Mouse (Mus musculus) C2C12 (cell line): Measurements from ENCODE around the gene Rnf26. TPM values are rescaled to one million over a fixed set of nuclear protein-coding genes. Genes with fewer than 3 reads are reported as not detected.
A peak's percentile ranks its signal among the peaks of the same experiment; 100 is the strongest.

ENCODE experiments used
- H3K27me3 ChIP-seq: one replicate; pipeline ENCODE4 v1.6.1; 2011; ENCODE audit not compliant: control insufficient read depth, insufficient read depth, insufficient read length
- H3K36me3 ChIP-seq: one replicate; pipeline ENCODE4 v1.6.1; 2011; ENCODE audit not compliant: control insufficient read depth, insufficient read depth
- H3K4me3 ChIP-seq: one replicate; pipeline ENCODE4 v1.5.1; 2011; ENCODE audit warnings: mild to moderate bottlenecking, control low read depth; ENCODE audit not compliant: poor library complexity, insufficient read depth, severe bottlenecking
- H3K79me2 ChIP-seq: one replicate; pipeline ENCODE4 v1.6.1; 2011; ENCODE audit not compliant: control insufficient read depth, insufficient read depth
- H3K79me3 ChIP-seq: one replicate; pipeline ENCODE4 v1.6.1; 2011; ENCODE audit warnings: low read depth, control low read depth
- H3ac ChIP-seq: one replicate; pipeline ENCODE3; 2011; ENCODE audit warnings: low read depth; ENCODE audit not compliant: control insufficient read depth, insufficient read length
- CEBPB ChIP-seq: IDR thresholded peaks from one replicate; pipeline ENCODE4 v1.6.1; 2011; ENCODE audit warnings: low read depth, mild to moderate bottlenecking, control low read depth, moderate library complexity
- CTCF ChIP-seq: IDR thresholded peaks from one replicate; pipeline ENCODE4 v1.5.1; 2011; ENCODE audit not compliant: control insufficient read depth, insufficient read depth, insufficient read length
- FOSL1 ChIP-seq: IDR thresholded peaks from one replicate; pipeline ENCODE4 v1.8.0; 2011; ENCODE audit warnings: mild to moderate bottlenecking, low read length; ENCODE audit not compliant: poor library complexity, insufficient read depth, severe bottlenecking
- MAX ChIP-seq: IDR thresholded peaks from one replicate; pipeline ENCODE4 v1.6.1; 2011; ENCODE audit warnings: mild to moderate bottlenecking, control low read depth
- MYOD1 ChIP-seq: IDR thresholded peaks from one replicate; pipeline ENCODE4 v1.6.1; 2011; ENCODE audit warnings: low read depth; ENCODE audit not compliant: control insufficient read depth, insufficient read length
- MYOG ChIP-seq: IDR thresholded peaks from one replicate; pipeline ENCODE4 v1.6.1; 2011; ENCODE audit not compliant: control insufficient read depth, insufficient read length; ENCODE audit errors: extremely low read depth
- USF1 ChIP-seq: IDR thresholded peaks from one replicate; pipeline ENCODE4 v1.6.1; 2011; ENCODE audit warnings: low read depth, mild to moderate bottlenecking, control low read depth, moderate library complexity
- polyA plus RNA-seq: library from polyadenylated mRNA; unstranded; fragments of >200 nt; fragmentation: generic; extraction: Trizol; gene quantifications from one replicate; pipeline ENCODE4 v1.2.1, GENCODE M21; 2012; ENCODE audit warnings: missing spikeins

Rnf26 gene
- polyA plus RNA-seq, 1 experiment, result 52.6 TPM

GRCm38 (mm10) chr9:44067960-44068330, 45.4 kb downstream of the Rnf26 start:
- H3K36me3 ChIP-seq, result no peaks in the 10 kb centered on the region
- no peaks in the 10 kb centered on the region for H3K79me3 ChIP-seq
- no peak overlapping the region for H3ac ChIP-seq
- no peaks in the 10 kb centered on the region for H3K79me2 ChIP-seq
- H3K4me3 ChIP-seq, result no peak overlapping the region
- no peak for TF ChIP-seq CEBPB
- no peak for TF ChIP-seq USF1
- no peak for TF ChIP-seq MAX
- no peak for TF ChIP-seq CTCF
- no peak for TF ChIP-seq FOSL1
- TF ChIP-seq MYOG, result no peak
- no peak for TF ChIP-seq MYOD1
- no peaks in the 10 kb centered on the region for H3K27me3 ChIP-seq

GRCm38 (mm10) chr9:44067241-44067959, 45.9 kb downstream of the Rnf26 start:
- no peak overlapping the region for H3K4me3 ChIP-seq
- H3K79me3 ChIP-seq, result no peaks in the 10 kb centered on the region
- no peak for TF ChIP-seq MYOG
- no peak for TF ChIP-seq MAX
- no peak for TF ChIP-seq MYOD1
- TF ChIP-seq CTCF, result no peak
- no peak for TF ChIP-seq CEBPB
- no peak for TF ChIP-seq USF1
- no peaks in the 10 kb centered on the region for H3K79me2 ChIP-seq
- no peaks in the 10 kb centered on the region for H3K27me3 ChIP-seq
- no peaks in the 10 kb centered on the region for H3K36me3 ChIP-seq
- H3ac ChIP-seq, result peak overlapping the region; percentile 39

- no peaks in the 10 kb centered on the region for H3K79me3 ChIP-seq
- H3ac ChIP-seq, result peak within 1 kb of the TSS; percentile 39
- no peaks in the 10 kb centered on the region for H3K36me3 ChIP-seq
- H3K4me3 ChIP-seq, result no peak within 1 kb of the TSS
- TF ChIP-seq FOSL1 (no peak), CTCF (peak; percentile 95), MAX (peak; percentile 94), MYOD1 (no peak), CEBPB (peak; percentile 54), USF1 (peak; percentile 87), MYOG (no peak)
- H3K27me3 ChIP-seq, result no peaks in the 10 kb centered on the region
- H3K79me2 ChIP-seq, result no peaks in the 10 kb centered on the region
These were observed 46.5 kb downstream of the Rnf26 start, which contains the start of gene Usp2 for GRCm38 (mm10) chr9:44066785-44067225. Gene Usp2 (plus strand): TSS chr9:44067021.

- H3K79me2 ChIP-seq, result no peaks in the 10 kb centered on the region
- TF ChIP-seq MYOD1 (no peak), MAX (no peak), USF1 (no peak), CTCF (no peak), CEBPB (no peak), MYOG (no peak), FOSL1 (no peak)
- H3K79me3 ChIP-seq, result no peaks in the 10 kb centered on the region
These were observed 48.1 kb downstream of the Rnf26 start for GRCm38 (mm10) chr9:44065177-44065576.

GRCm38 (mm10) chr9:44058606-44059005, 54.7 kb downstream of the Rnf26 start:
- TF ChIP-seq MAX (no peak), CTCF (no peak), CEBPB (no peak), MYOG (no peak), MYOD1 (no peak), FOSL1 (no peak), USF1 (no peak)
- Histone ChIP-seq H3K27me3 (no peaks in the 10 kb centered on the region), H3K79me2 (no peaks in the 10 kb centered on the region), H3K36me3 (no peaks in the 10 kb centered on the region), H3ac (no peak overlapping the region), H3K79me3 (no peaks in the 10 kb centered on the region), H3K4me3 (no peak overlapping the region)

More at GRCm38 (mm10) chr9:44065177-44065576, 48.1 kb downstream of the Rnf26 start:
- Histone ChIP-seq H3K4me3 (no peak overlapping the region), H3ac (no peak overlapping the region), H3K27me3 (no peaks in the 10 kb centered on the region), H3K36me3 (no peaks in the 10 kb centered on the region)

- no peak overlapping the region for H3K4me3 ChIP-seq
- TF ChIP-seq MYOG, result no peak
- no peak for TF ChIP-seq CTCF
- TF ChIP-seq MAX, result no peak
- no peak for TF ChIP-seq MYOD1
- no peak for TF ChIP-seq FOSL1
- TF ChIP-seq CEBPB, result no peak
- TF ChIP-seq USF1, result no peak
- no peak overlapping the region for H3ac ChIP-seq
- no peaks in the 10 kb centered on the region for H3K79me2 ChIP-seq
- no peaks in the 10 kb centered on the region for H3K79me3 ChIP-seq
- no peaks in the 10 kb centered on the region for H3K27me3 ChIP-seq
- H3K36me3 ChIP-seq, result no peaks in the 10 kb centered on the region
These were observed 59.4 kb downstream of the Rnf26 start for GRCm38 (mm10) chr9:44053936-44054335.
